ENCODE assay signal across 8 mouse cellular contexts in genomic region chr11:68385921-68386588, GRCm38 (mm10). TPM values are rescaled to one million over a fixed set of nuclear protein-coding genes. Genes with fewer than 3 reads are reported as not detected.
DNase-seq lines count a peak whose midpoint lies in the region; ATAC-seq lines count a peak whose summit lies in the region.

No protein-coding gene starts in this region.

- peak overlapping the region; percentile 78 for H3K27ac ChIP-seq in limb, embryonic 12.5 days
- peak overlapping the region; percentile 91 for H3K27ac ChIP-seq in neural tube, embryonic 11.5 days (ENCODE audit: low read depth, low read length)

- DNase-seq in CD4-positive, CD25-positive, alpha-beta regulatory T cell, adult 2 months (ENCODE audit: low read depth, low spot score) = peak; percentile 39
- peak; percentile 15 to 19 for DNase-seq in spleen, postnatal 10 days (ENCODE audit: low spot score in 2 of 2)
- no peak for DNase-seq in spleen, postnatal 14 days (ENCODE audit: low spot score in 2 of 2)
- peak; percentile 62 to 63 for DNase-seq in heart, postnatal 10 days
- DNase-seq in neural tube, embryonic 11.5 days (ENCODE audit: low spot score) = peak; percentile 57
- DNase-seq in natural killer cell, adult 2 months (ENCODE audit: low spot score in 2 of 2) = no peak

- no peak for ATAC-seq in CD4-positive, CD25-positive, alpha-beta regulatory T cell, adult 4 months
- no peak for ATAC-seq in limb, embryonic 12.5 days (ENCODE audit: insufficient number of reproducible peaks, insufficient read depth, low FRiP score, low TSS enrichment, low read depth)
- peak; percentile 39 for ATAC-seq in neural tube, embryonic 11.5 days (ENCODE audit: insufficient read depth, low FRiP score, low TSS enrichment)

- intact Hi-C loops in heart, postnatal 10 days (cut with DNase I) = no loop called here

- no peaks in the 10 kb centered on the region for H3K9me3 ChIP-seq in limb, embryonic 12.5 days
- H3K9me3 ChIP-seq in neural tube, embryonic 11.5 days (ENCODE audit: control insufficient read depth, low read length) = no peaks in the 10 kb centered on the region

- H3K4me3 ChIP-seq in limb, embryonic 12.5 days (replicated peaks) = peak overlapping the region; percentile 69
- peak overlapping the region; percentile 67 for H3K4me3 ChIP-seq in neural tube, embryonic 11.5 days (ENCODE audit: low read depth, low read length)

- H3K36me3 ChIP-seq in limb, embryonic 12.5 days = no peaks in the 10 kb centered on the region
- no peaks in the 10 kb centered on the region for H3K36me3 ChIP-seq in neural tube, embryonic 11.5 days (ENCODE audit: control insufficient read depth, insufficient read depth, low read length)

- H3K27me3 ChIP-seq in limb, embryonic 12.5 days = peaks cover 95% of the 10 kb centered on the region
- H3K27me3 ChIP-seq in neural tube, embryonic 11.5 days (ENCODE audit: control insufficient read depth, insufficient read depth, low read length) = peaks cover 51% of the 10 kb centered on the region

- peak overlapping the region; percentile 71 for H3K9ac ChIP-seq in limb, embryonic 12.5 days (replicated peaks)
- peak overlapping the region; percentile 88 for H3K9ac ChIP-seq in neural tube, embryonic 11.5 days (ENCODE audit: low read length)

- WGBS in limb, embryonic 12.5 days = under 1% methylated on average over 52 of the region's 68 CpGs
- WGBS in neural tube, embryonic 11.5 days = 0% methylated on average over 55 of the region's 68 CpGs

- H3K4me1 ChIP-seq in limb, embryonic 12.5 days (replicated peaks) = peaks cover 46% of the 10 kb centered on the region
- peaks cover 21% of the 10 kb centered on the region for H3K4me1 ChIP-seq in neural tube, embryonic 11.5 days (ENCODE audit: control insufficient read depth, insufficient read depth, low read length)

- peak overlapping the region; percentile 93 for H3K4me2 ChIP-seq in limb, embryonic 12.5 days
- peak overlapping the region; percentile 96 for H3K4me2 ChIP-seq in neural tube, embryonic 11.5 days (ENCODE audit: low read depth)

RNA-seq across cellular contexts. Expression of gene Ntn1, which starts 14.6 kb away (rescaled TPM):
- under 1 TPM; 0.63 to 0.90 TPM for polyA plus RNA-seq in CD4-positive, CD25-positive, alpha-beta regulatory T cell, adult 4 months (2017; shearing (Covaris generic))
- 10 to 100 TPM; 72.8 to 80.5 TPM for total RNA-seq in heart, postnatal 10 days (2021)
- polyA plus RNA-seq in limb, embryonic 12.5 days (2016; fragmentation: Nextera tagmentation; extraction: Ambion mirVana) = 10.2 and 14.2 TPM in 2 replicates
- polyA plus RNA-seq in neural tube, embryonic 11.5 days (2014; fragmentation: Nextera tagmentation; extraction: Ambion mirVana) = 10.0 and 11.5 TPM in 2 replicates

RNA-seq across cellular contexts. Expression of gene Pik3r5, which starts 45.9 kb away (rescaled TPM):
- polyA plus RNA-seq in CD4-positive, CD25-positive, alpha-beta regulatory T cell, adult 4 months (2017; shearing (Covaris generic)) = 10 to 100 TPM; 17.9 to 26.3 TPM
- total RNA-seq in heart, postnatal 10 days (2021) = 1 to 10 TPM in 1 of 2 experiments, under 1 TPM in 1; 0.72 to 1.3 TPM
- 0.25 and 0.58 TPM in 2 replicates for polyA plus RNA-seq in limb, embryonic 12.5 days (2016; fragmentation: Nextera tagmentation; extraction: Ambion mirVana)
- polyA plus RNA-seq in neural tube, embryonic 11.5 days (2014; fragmentation: Nextera tagmentation; extraction: Ambion mirVana) = 1.2 and 2.1 TPM in 2 replicates

Comparison
In these comparisons a context has a peak if more than half of its experiments do, and no peak if none do; other contexts are left out.
1. DNase-seq: peak in CD4-positive, CD25-positive, alpha-beta regulatory T cell, adult 2 months (single experiment), spleen, postnatal 10 days (2 of 2), heart, postnatal 10 days (2 of 2) and neural tube, embryonic 11.5 days (single experiment); none in spleen, postnatal 14 days (0 of 2) and natural killer cell, adult 2 months (0 of 2).